Mouse (Mus musculus) small intestine, adult 10 weeks (tissue): ENCODE data around the gene Khdc1a. TPM values are rescaled to one million over a fixed set of nuclear protein-coding genes. Genes with fewer than 3 reads are reported as not detected.

Experiments used
- polyA plus RNA-seq: library from polyadenylated mRNA; stranded (reverse); fragments of 350-450 nt; fragmentation: Illumina TruSeq; extraction: RNeasy Lipid Tissue Mini Kit (QIAGEN cat#74804); gene quantifications from one replicate; pipeline ENCODE4 v1.2.3, GENCODE M21; 2014; ENCODE audit warnings: low replicate concordance

The Khdc1a gene
- 0.22 TPM for polyA plus RNA-seq

DNA sequence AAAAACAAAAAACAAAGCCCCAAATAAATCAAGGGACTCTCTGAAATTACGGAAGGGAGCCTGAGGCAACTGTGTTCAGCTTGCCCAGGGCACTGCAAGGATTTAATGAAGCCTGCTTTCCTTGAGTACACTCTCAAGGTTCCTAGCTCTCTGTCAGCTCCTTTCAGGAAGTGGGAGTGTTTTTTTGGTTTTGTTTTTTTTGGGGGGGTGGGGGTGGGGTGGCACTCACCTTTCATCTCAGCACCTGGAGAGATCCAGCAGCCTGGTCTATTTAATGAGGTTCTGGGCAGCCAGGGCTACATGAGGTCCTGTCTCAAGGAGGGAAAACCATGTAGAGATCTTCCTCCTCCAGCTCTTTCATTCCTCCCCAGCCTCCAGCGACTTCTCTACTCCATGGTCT lies at the start of gene Khdc1a:
Khdc1a (plus strand) TSS at position 301 of the 400 bp plus-strand sequence.

DNA sequence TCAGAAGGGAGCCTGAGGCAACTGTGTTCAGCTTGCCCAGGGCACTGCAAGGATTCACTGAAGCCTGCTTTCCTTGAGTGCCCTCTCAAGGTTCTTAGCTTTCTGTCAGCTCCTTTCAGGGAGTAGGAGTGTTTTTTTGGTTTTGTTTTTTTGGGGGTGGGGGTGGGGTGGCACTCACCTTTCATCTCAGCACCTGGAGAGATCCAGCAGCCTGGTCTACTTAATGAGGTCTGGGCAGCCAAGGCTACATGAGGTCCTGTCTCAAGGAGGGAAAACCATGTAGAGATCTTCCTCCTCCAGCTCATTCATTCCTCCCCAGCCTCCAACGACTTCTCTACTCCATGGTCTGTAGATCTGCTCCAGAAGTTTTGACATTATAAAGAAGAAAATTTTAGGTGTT lies 18.6 kb downstream of the Khdc1a start, which contains the start of gene Khdc1c:
Khdc1c (plus strand) TSS at position 301 of the 400 bp plus-strand sequence.

GRCm38 (mm10) chr1:21383256-21383655 lies 33.8 kb downstream of the Khdc1a start, which contains the start of gene Khdc1b:
Gene Khdc1b, plus strand, starts transcription at chr1:21383556.

Other genes with a start within 250 kb of the Khdc1a start
- gene Tmem14a, start 131.1 kb upstream of the Khdc1a start, polyA plus RNA-seq, result 16.0 TPM
- gene Gsta3, start 109.1 kb upstream of the Khdc1a start, polyA plus RNA-seq, result 29.0 TPM
- gene Khdc1c, start 18.7 kb downstream of the Khdc1a start, polyA plus RNA-seq, result not detected
- gene Khdc1b, start 33.9 kb downstream of the Khdc1a start, polyA plus RNA-seq, result not detected